Mouse (Mus musculus) skeletal muscle tissue, postnatal 0 days (tissue): ENCODE results near the gene Col10a1. TPM values are rescaled to one million over a fixed set of nuclear protein-coding genes. Genes with fewer than 3 reads are reported as not detected.

Experiments used
- polyA plus RNA-seq: library from polyadenylated mRNA; unstranded; fragments of >200 nt; fragmentation: Nextera tagmentation; extraction: Ambion mirVana; gene quantifications from 2 replicates; pipeline ENCODE4 v1.2.1, GENCODE M21; 2015

Gene Col10a1
- polyA plus RNA-seq: 0.13 and 3.9 TPM in 2 replicates

DNA sequence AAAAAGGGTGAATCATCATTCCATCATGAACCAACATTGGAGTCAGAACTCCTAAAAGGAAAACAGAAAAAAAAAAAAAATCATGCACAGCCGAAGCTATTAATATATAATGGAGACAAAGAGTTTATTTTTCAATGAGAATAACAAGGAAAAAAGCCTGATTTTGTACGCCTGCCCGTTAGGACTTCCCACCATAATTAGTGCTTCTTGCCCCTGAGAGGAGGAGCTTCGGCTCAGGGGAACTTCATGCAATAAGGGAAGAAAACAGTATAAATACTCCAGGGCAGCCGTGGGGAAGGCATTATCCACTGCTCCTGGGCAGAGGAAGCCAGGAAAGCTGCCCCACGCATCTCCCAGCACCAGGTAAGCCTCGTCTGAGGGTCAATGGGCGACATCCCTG, at the start of gene Col10a1:
Col10a1 (plus strand) TSS at position 301 of the 400 bp plus-strand sequence.

DNA sequence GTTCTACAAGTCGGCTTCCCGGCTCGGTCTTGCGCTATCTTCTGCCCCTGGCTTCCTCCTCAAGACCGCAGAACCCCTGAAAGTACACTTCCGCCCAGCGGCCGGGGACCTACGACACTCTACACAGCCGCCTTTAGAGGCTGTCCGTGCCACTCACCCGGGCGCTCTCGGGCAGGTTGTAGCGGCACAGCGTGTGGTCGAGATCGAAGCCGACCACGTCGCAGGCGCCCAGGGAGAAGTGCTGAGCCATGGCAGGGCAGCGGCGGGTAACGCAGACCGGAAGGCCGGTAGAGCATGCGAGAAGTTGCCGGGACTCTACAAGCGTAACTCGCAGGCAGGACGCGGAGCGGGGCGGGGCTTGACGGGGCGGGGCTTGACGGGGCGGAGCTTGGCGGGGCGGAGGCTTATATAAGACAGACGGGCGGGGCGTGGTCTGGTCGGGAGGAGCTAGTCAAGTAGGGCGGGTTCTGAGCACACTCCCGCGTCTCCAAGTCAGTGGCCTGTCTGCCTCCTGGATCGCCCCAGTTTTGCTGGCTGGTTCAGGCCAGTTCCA, 28.5 kb downstream of the Col10a1 start, which contains the start of gene Nt5dc1:
Nt5dc1 (minus strand) TSS at position 349 of the 553 bp plus-strand sequence.

Other genes with a start within 250 kb of the Col10a1 start
- 14.4 and 16.5 TPM in 2 replicates for gene Dse, start 182.3 kb upstream of the Col10a1 start, polyA plus RNA-seq
- gene Tspyl1, start 107.8 kb upstream of the Col10a1 start, polyA plus RNA-seq: 56.5 and 57.6 TPM in 2 replicates
- 2.3 and 2.4 TPM in 2 replicates for gene Tspyl4, start 92.5 kb upstream of the Col10a1 start, polyA plus RNA-seq
- 4.5 and 5.1 TPM in 2 replicates for gene Nt5dc1, start 28.6 kb downstream of the Col10a1 start, polyA plus RNA-seq
- gene Frk, start 93.4 kb downstream of the Col10a1 start, polyA plus RNA-seq: 2.6 and 2.7 TPM in 2 replicates